Mouse (Mus musculus) kidney, embryonic 16.5 days (tissue): ENCODE measurements at regions not wholly inside any gene's neighbourhood (a gene's known extent, or its start where the extent isn't known, plus 50 kb on each side); places are given as distances from the start of the nearest gene placed in this dataset.

Experiments used
- ATAC-seq: fragments of 200-750 bp; cut with Nextera tagmentation; 2 replicates; pipeline ENCODE4 v1.8.0; 2017; ENCODE audit warnings: moderate TSS enrichment; ENCODE audit not compliant: low FRiP score, low TSS enrichment
- H3K27ac ChIP-seq: fragments of 300-500 bp; sonication (generic); 2 replicates; pipeline ENCODE4 v1.5.1; 2014; ENCODE audit warnings: low read length
- H3K27me3 ChIP-seq: fragments of 300-500 bp; sonication (generic); 2 replicates; pipeline ENCODE4 v1.6.1; 2014; ENCODE audit warnings: low read length, control low read depth, mixed read lengths; ENCODE audit not compliant: insufficient read depth
- H3K36me3 ChIP-seq: fragments of 300-500 bp; sonication (generic); 2 replicates; pipeline ENCODE4 v1.6.1; 2014; ENCODE audit warnings: low read length, control low read depth, mixed read lengths; ENCODE audit not compliant: insufficient read depth
- H3K4me1 ChIP-seq: fragments of 300-500 bp; sonication (generic); 2 replicates; pipeline ENCODE4 v1.6.1; 2014; ENCODE audit warnings: low read length, control low read depth, mixed read lengths; ENCODE audit not compliant: insufficient read depth
- H3K4me2 ChIP-seq: fragments of 300-500 bp; sonication (generic); replicated peaks from 2 replicates; pipeline ENCODE4 v1.6.1; 2014; ENCODE audit warnings: low read depth, low read length
- H3K4me3 ChIP-seq: fragments of 300-500 bp; sonication (generic); 2 replicates; pipeline ENCODE4 v1.5.1; 2014; ENCODE audit warnings: mild to moderate bottlenecking, low read length
- H3K9ac ChIP-seq: fragments of 300-500 bp; sonication (generic); replicated peaks from 2 replicates; pipeline ENCODE4 v1.6.1; 2014; ENCODE audit warnings: low read length
- H3K9me3 ChIP-seq: fragments of 300-500 bp; sonication (generic); 2 replicates; pipeline ENCODE4 v1.6.1; 2016; ENCODE audit warnings: low read length, control low read depth
- WGBS: fragments of 180-500 bp; shearing (Covaris S2); extraction: QIAGEN DNeasy Blood & Tissue Kit; methylation state at CpG from one replicate; pipeline ENCODE4 v1.1.7; 2014; 5-methylcytosine and 5-hydroxymethylcytosine counted together

GRCm38 (mm10) chr6:82860485-82860884 lies 79.1 kb downstream of the Sema4f start:
- no peak for ATAC-seq
- H3K4me2 ChIP-seq = no peak overlapping the region
- H3K27ac ChIP-seq = no peak overlapping the region
- WGBS = 80% methylated on average over 6 of the region's 6 CpGs
- no peaks in the 10 kb centered on the region for H3K9me3 ChIP-seq
- H3K4me3 ChIP-seq = no peak overlapping the region
- no peaks in the 10 kb centered on the region for H3K27me3 ChIP-seq
- H3K4me1 ChIP-seq = 0 out of 2 replicates have a peak, but pooled peaks cover 12% of the 10 kb centered on the region
- H3K36me3 ChIP-seq = no peaks in the 10 kb centered on the region
- H3K9ac ChIP-seq = no peak overlapping the region

GRCm38 (mm10) chr6:82856218-82856617 lies 82.0 kb upstream of the Hk2 start:
- WGBS = 76% methylated on average over 9 of the region's 9 CpGs
- ATAC-seq = peak; percentile 74
- Histone ChIP-seq H3K36me3 (no peaks in the 10 kb centered on the region), H3K4me3 (no peak overlapping the region), H3K4me2 (no peak overlapping the region), H3K27me3 (no peaks in the 10 kb centered on the region), H3K9me3 (no peaks in the 10 kb centered on the region), H3K9ac (no peak overlapping the region), H3K27ac (no peak overlapping the region), H3K4me1 (no peaks in the 10 kb centered on the region)

- Histone ChIP-seq H3K4me2 (no peak overlapping the region), H3K9ac (no peak overlapping the region), H3K27ac (no peak overlapping the region), H3K27me3 (no peaks in the 10 kb centered on the region), H3K4me3 (no peak overlapping the region), H3K9me3 (no peaks in the 10 kb centered on the region), H3K36me3 (no peaks in the 10 kb centered on the region), H3K4me1 (no peaks in the 10 kb centered on the region)
- no peak for ATAC-seq
- whole genome bisulfite sequencing = 69% methylated on average over 7 of the region's 7 CpGs
Observed at GRCm38 (mm10) chr6:82855401-82855800, 81.1 kb upstream of the Hk2 start.

DNA sequence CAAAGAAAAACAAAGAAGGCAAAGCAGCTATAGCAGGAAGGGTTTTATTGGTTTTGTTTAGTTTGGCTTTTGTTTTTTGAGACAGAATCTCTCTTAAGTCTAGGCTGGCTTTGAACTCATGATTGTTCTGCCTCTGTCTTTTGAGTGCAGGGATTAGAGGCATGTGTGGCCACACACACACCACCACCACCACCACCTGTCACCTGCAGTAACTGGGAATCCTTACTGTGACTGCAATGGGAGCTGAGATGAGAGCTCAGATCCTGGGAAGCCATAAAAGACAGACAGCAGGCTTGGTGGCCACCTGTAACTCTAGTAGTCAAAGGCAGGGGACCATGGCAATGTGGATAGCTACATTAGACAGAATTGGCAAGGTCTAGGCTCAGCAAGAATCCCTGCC lies 80.5 kb upstream of the Hk2 start:
- H3K4me1 ChIP-seq = no peaks in the 10 kb centered on the region
- no peaks in the 10 kb centered on the region for H3K9me3 ChIP-seq
- no peak overlapping the region for H3K9ac ChIP-seq
- no peak overlapping the region for H3K27ac ChIP-seq
- H3K27me3 ChIP-seq = no peaks in the 10 kb centered on the region
- H3K36me3 ChIP-seq = no peaks in the 10 kb centered on the region
- H3K4me2 ChIP-seq = no peak overlapping the region
- ATAC-seq = no peak
- no peak overlapping the region for H3K4me3 ChIP-seq

GRCm38 (mm10) chr6:82854338-82854737 lies 80.1 kb upstream of the Hk2 start:
- Histone ChIP-seq H3K4me1 (no peaks in the 10 kb centered on the region), H3K36me3 (no peaks in the 10 kb centered on the region), H3K9ac (no peak overlapping the region), H3K4me2 (no peak overlapping the region), H3K9me3 (no peaks in the 10 kb centered on the region), H3K4me3 (no peak overlapping the region), H3K27ac (no peak overlapping the region), H3K27me3 (no peaks in the 10 kb centered on the region)
- ATAC-seq = no peak
- 46% methylated on average over 6 of the region's 6 CpGs for WGBS

- 84% methylated on average over 5 of the region's 5 CpGs for WGBS
- H3K4me2 ChIP-seq = no peak overlapping the region
Observed at GRCm38 (mm10) chr6:82853076-82853475, 78.8 kb upstream of the Hk2 start.

DNA sequence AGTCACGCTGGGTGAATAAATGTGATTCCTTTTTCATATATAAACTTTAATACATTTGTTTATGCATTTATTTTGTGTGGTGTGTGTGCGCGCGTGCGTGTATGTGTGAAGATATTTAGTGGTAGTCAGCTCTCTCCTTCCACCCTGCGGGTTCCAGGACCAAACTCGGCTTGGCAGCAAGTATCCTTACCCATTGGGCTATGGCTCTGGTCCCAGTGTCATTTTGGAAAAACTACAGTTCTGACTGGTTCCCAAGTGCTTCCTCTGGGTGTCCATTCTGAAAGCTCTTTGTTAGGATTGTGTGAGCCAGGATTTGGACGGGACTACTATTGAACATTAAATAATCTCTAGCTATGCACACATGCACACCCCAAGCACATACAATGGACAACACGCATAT lies 76.3 kb upstream of the Hk2 start:
- Histone ChIP-seq H3K27me3 (no peaks in the 10 kb centered on the region), H3K36me3 (no peaks in the 10 kb centered on the region), H3K4me2 (no peak overlapping the region), H3K4me1 (no peaks in the 10 kb centered on the region), H3K4me3 (no peak overlapping the region), H3K27ac (no peak overlapping the region), H3K9me3 (no peaks in the 10 kb centered on the region), H3K9ac (no peak overlapping the region)
- ATAC-seq = no peak
- WGBS = 96% methylated on average over 9 of the region's 9 CpGs

More at GRCm38 (mm10) chr6:82853076-82853475, 78.8 kb upstream of the Hk2 start:
- Histone ChIP-seq H3K27me3 (no peaks in the 10 kb centered on the region), H3K4me3 (no peak overlapping the region), H3K9ac (no peak overlapping the region), H3K36me3 (no peaks in the 10 kb centered on the region), H3K9me3 (no peaks in the 10 kb centered on the region), H3K4me1 (no peaks in the 10 kb centered on the region), H3K27ac (no peak overlapping the region)
- no peak for ATAC-seq

GRCm38 (mm10) chr6:82847598-82847997 lies 73.3 kb upstream of the Hk2 start:
- no peak overlapping the region for H3K9ac ChIP-seq
- no peak overlapping the region for H3K4me3 ChIP-seq
- H3K27me3 ChIP-seq = no peaks in the 10 kb centered on the region
- H3K9me3 ChIP-seq = no peaks in the 10 kb centered on the region
- H3K36me3 ChIP-seq = no peaks in the 10 kb centered on the region
- WGBS = 58% methylated on average over 2 of the region's 2 CpGs
- no peak overlapping the region for H3K4me2 ChIP-seq
- no peak for ATAC-seq
- no peaks in the 10 kb centered on the region for H3K4me1 ChIP-seq
- H3K27ac ChIP-seq = no peak overlapping the region

- no peak overlapping the region for H3K27ac ChIP-seq
- no peak overlapping the region for H3K9ac ChIP-seq
- no peak overlapping the region for H3K4me3 ChIP-seq
- no peak overlapping the region for H3K4me2 ChIP-seq
- no peak for ATAC-seq
- H3K4me1 ChIP-seq = no peaks in the 10 kb centered on the region
- 61% methylated on average over 8 of the region's 8 CpGs for WGBS
- no peaks in the 10 kb centered on the region for H3K27me3 ChIP-seq
- no peaks in the 10 kb centered on the region for H3K9me3 ChIP-seq
- no peaks in the 10 kb centered on the region for H3K36me3 ChIP-seq
Observed at GRCm38 (mm10) chr6:82846587-82847150, 72.4 kb upstream of the Hk2 start.

- Histone ChIP-seq H3K36me3 (no peaks in the 10 kb centered on the region), H3K4me2 (no peak overlapping the region), H3K27me3 (no peaks in the 10 kb centered on the region), H3K4me3 (no peak overlapping the region), H3K4me1 (no peaks in the 10 kb centered on the region), H3K27ac (no peak overlapping the region), H3K9me3 (no peaks in the 10 kb centered on the region), H3K9ac (no peak overlapping the region)
- no peak for ATAC-seq
- 56% methylated on average over 3 of the region's 3 CpGs for WGBS
Observed at GRCm38 (mm10) chr6:82844432-82844831, 70.2 kb upstream of the Hk2 start.
